Mouse (Mus musculus): ENCODE data around the gene Gm49510. TPM values are rescaled to one million over a fixed set of nuclear protein-coding genes. Genes with fewer than 3 reads are reported as not detected.
"Not testable (repeated sequence)": the region's sequence is repeated elsewhere in the genome, so short reads cannot be mapped to it uniquely, and the experiment has no call there.

Gene Gm49510
- total RNA-seq, 2 experiments from 2014 or later = not detected

DNA sequence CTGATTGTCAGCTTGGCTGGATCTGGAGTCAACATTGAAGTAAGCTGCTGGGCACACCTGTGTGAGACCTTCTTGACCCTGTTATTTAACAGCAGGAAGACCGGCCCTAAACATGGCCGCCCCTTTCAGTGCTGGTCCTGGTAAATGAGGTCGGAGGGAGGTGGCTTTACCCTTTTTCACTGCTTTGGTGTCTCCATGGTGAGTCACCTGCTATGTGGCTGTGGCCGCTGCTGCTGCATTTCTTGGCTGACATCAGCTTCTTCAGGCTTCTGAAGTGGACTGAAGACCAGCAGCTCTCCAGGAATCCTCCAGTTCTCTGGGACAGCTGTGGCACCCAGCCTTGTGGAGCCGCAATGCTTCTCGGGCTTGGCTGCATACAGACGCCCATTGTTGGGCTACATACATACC, 30.6 kb upstream of the Gm49510 start:
- intact Hi-C loops (cut with DNase I) = no loop called here
- Histone ChIP-seq H3K4me3 (no peak overlapping the region), H3K27ac (no peak overlapping the region)
- DNase-seq (ENCODE audit: extremely low spot score in 1 of 2, low spot score in 2 of 2) = no peak
- TF ChIP-seq CTCF (IDR thresholded peaks at IDR 0.05) = no peak

DNA sequence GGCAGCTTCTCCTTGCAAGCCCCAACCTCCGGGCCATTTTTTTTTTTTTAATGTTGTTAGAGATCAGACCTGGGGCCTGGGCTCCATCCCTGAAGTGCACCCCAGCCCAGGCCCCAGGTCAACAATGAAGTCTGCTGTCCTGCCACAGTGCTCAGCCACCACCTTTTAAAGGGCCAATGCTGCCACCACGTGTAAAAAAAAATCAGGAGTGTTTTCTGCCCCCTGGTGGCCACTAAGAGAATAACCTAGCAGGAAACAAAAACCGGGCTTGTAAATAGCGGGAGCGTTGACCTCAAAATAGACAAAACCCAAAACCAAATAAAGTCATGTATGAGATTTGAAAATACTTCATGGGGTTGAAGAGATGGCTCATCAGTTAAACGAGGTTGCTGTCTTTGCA, 29.7 kb upstream of the Gm49510 start:
- DNase-seq (ENCODE audit: extremely low spot score in 1 of 2, low spot score in 2 of 2) = peak in 1 of 2 experiments; percentile 37
- TF ChIP-seq CTCF (IDR thresholded peaks at IDR 0.05) = peak; percentile 89
- intact Hi-C loops (cut with DNase I) = loop anchor here (1.0 kb wide), 1 partner anchor 43 kb away; no protein-coding TSS in a partner anchor
- H3K27ac ChIP-seq = no peak overlapping the region
- H3K4me3 ChIP-seq = no peak overlapping the region

- intact Hi-C loops (cut with DNase I) = no loop called here
- no peak for DNase-seq (ENCODE audit: extremely low spot score in 1 of 2, low spot score in 2 of 2)
- no peak; the same call in 1 of the 2 replicates for TF ChIP-seq CTCF (IDR thresholded peaks at IDR 0.05)
- H3K27ac ChIP-seq = no peak overlapping the region
- no peak overlapping the region for H3K4me3 ChIP-seq
Observed at GRCm38 (mm10) chr15:78872021-78872608, 27.4 kb upstream of the Gm49510 start.

- DNase-seq (ENCODE audit: extremely low spot score in 1 of 2, low spot score in 2 of 2) = no peak
- no peak; the same call in 1 of the 2 replicates for TF ChIP-seq CTCF (IDR thresholded peaks at IDR 0.05)
- intact Hi-C loops (cut with DNase I) = no loop called here
- Histone ChIP-seq H3K4me3 (no peak overlapping the region), H3K27ac (no peak overlapping the region)
Observed at GRCm38 (mm10) chr15:78873803-78874435, 25.5 kb upstream of the Gm49510 start.

GRCm38 (mm10) chr15:78874989-78875388, 24.5 kb upstream of the Gm49510 start:
- Histone ChIP-seq H3K4me3 (no peak overlapping the region), H3K27ac (no peak overlapping the region)
- no peak for TF ChIP-seq CTCF (IDR thresholded peaks at IDR 0.05)
- DNase-seq (ENCODE audit: extremely low spot score in 1 of 2, low spot score in 2 of 2) = no peak
- intact Hi-C loops (cut with DNase I) = no loop called here

DNA sequence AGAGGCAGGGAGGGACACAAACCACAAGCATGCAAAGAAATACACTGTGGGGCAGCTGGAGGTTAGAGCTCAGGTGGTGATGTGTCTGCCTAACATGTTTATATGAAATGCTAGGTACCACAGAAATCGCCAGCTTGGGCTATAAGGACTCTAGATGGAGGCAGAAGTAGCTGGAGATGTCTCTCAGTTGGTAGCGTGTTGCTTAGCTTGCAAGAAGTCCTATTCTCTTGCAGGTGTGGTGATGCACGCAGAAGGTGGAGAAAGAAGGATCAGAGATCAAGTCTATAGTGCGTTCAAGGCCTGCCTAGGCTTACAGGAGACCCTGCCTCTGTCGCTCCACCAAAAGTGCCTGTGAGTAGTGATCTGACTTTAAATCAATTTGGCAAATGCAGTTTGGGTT, 23.9 kb upstream of the Gm49510 start:
- no peak overlapping the region for H3K4me3 ChIP-seq

DNA sequence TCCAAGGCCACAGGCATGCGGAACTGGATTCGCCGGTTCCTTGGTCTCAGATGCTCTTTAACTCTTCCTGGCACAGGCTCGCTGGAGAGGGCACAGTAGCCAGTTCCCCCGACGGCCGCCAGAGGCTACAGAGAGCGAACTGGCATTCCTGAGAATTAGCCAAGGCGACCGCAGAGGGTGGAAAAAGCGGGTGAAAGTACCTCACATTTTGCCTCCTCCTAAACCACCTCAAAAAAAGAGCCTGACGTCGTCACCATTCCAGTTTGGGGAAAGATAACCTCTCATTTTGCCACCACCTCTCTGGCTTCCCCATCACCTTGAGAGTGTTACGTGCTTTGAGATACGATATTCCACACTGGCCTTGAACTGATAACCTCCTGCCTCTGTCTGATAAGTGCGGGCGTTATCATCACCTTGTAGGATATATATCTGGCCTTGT, 23.2 kb upstream of the Gm49510 start:
- Histone ChIP-seq H3K4me3 (peak overlapping the region; percentile 78), H3K27ac (peak overlapping the region; percentile 98)
- intact Hi-C loops (cut with DNase I) = no loop called here
- TF ChIP-seq CTCF (IDR thresholded peaks at IDR 0.05) = peak; percentile 79
- DNase-seq (ENCODE audit: extremely low spot score in 1 of 2, low spot score in 2 of 2) = peak; percentile 75 to 78

More for the DNA sequence above, 23.9 kb upstream of the Gm49510 start:
- intact Hi-C loops (cut with DNase I) = no loop called here
- DNase-seq (ENCODE audit: extremely low spot score in 1 of 2, low spot score in 2 of 2) = no peak
- peak overlapping the region; percentile 98; the same call in 1 of the 2 replicates for H3K27ac ChIP-seq
- TF ChIP-seq CTCF (IDR thresholded peaks at IDR 0.05) = no peak

DNA sequence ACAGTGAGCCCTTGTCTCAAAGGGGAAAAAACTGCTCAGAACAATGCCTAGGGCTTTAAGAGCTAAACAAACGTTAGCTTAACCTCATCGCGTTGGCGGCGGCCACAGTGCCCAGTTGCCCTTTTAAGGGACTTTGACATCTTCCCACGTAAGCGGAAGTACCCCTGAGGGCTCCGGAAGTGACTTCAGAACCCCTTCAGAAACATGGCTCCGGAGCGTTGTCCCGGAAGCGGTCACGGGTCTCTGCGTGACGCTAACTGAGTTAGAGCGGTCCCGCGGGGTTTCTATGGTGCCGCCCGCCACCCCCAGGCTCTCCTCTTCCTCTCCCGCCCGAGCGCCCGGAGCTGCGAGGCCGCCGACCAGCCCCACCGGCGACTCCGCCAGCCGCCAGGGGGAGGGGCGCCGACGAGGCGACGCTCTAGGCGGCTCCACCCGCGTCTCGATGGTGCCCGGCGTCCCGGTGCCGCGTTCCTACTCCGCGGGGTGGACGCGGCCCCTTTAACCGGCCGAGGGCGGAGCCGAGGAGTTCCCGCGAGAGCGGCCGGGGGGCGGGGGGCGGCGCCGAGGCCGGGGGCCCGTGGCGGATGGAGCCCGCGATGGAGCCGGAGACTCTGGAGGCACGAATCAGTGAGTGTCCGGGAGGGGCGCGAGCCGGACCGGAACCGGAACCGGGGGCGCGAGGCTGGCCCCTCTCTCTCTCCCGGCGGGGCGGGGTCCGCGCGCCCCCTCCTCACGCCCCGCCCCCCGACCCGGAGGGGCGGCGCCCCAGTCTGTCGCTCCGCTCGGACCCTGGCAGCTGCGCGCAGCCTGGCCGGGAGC, 22.3 kb upstream of the Gm49510 start, which contains the start of gene Gga1:
Gga1 (plus strand) TSS at position 200 of the 819 bp plus-strand sequence.
- intact Hi-C loops (cut with DNase I) = no loop called here
- Histone ChIP-seq H3K4me3 (peak within 1 kb of the TSS; percentile 78), H3K27ac (peak within 1 kb of the TSS; percentile 98)
- TF ChIP-seq CTCF (IDR thresholded peaks at IDR 0.05) = peak; percentile 20; the same call in 1 of the 2 replicates
- DNase-seq (ENCODE audit: extremely low spot score in 1 of 2, low spot score in 2 of 2) = peak; percentile 91 to 92

GRCm38 (mm10) chr15:78877810-78878390, 21.6 kb upstream of the Gm49510 start:
- no peak for TF ChIP-seq CTCF (IDR thresholded peaks at IDR 0.05)
- intact Hi-C loops (cut with DNase I) = no loop called here
- DNase-seq (ENCODE audit: extremely low spot score in 1 of 2, low spot score in 2 of 2) = no peak
- Histone ChIP-seq H3K4me3 (peak overlapping the region; percentile 78), H3K27ac (peak overlapping the region; percentile 98)

GRCm38 (mm10) chr15:78878792-78879516, 20.5 kb upstream of the Gm49510 start:
- DNase-seq (ENCODE audit: extremely low spot score in 1 of 2, low spot score in 2 of 2); H3K27ac ChIP-seq; intact Hi-C loops (cut with DNase I); H3K4me3 ChIP-seq: not testable (repeated sequence)

GRCm38 (mm10) chr15:78880432-78880831, 19.0 kb upstream of the Gm49510 start:
- Histone ChIP-seq H3K27ac (no peak overlapping the region), H3K4me3 (no peak overlapping the region)
- intact Hi-C loops (cut with DNase I) = no loop called here
- no peak for DNase-seq (ENCODE audit: extremely low spot score in 1 of 2, low spot score in 2 of 2)
- TF ChIP-seq CTCF (IDR thresholded peaks at IDR 0.05) = no peak
